Mouse (Mus musculus): ENCODE data around the gene Ltb.

GRCm38 (mm10) chr17:35201128-35201527 lies 6.9 kb downstream of the Ltb start:
- TF ChIP-seq TCF12 (IDR thresholded peaks at IDR 0.05; ENCODE audit: insufficient read depth, poor library complexity, severe bottlenecking), result no peak
- no peak for TF ChIP-seq POLR2AphosphoS2 (IDR thresholded peaks at IDR 0.05; ENCODE audit: insufficient read length, low read depth)
